Mouse (Mus musculus): ENCODE data around the gene Wdtc1. TPM values are rescaled to one million over a fixed set of nuclear protein-coding genes. Genes with fewer than 3 reads are reported as not detected.

The Wdtc1 gene
- polyA plus RNA-seq, 1 experiment from 2014 or later, result 18.8 TPM

- H3K4me1 ChIP-seq (ENCODE audit: control insufficient read depth, insufficient read depth, low read depth, low read length), result no peaks in the 10 kb centered on the region
- no peak overlapping the region for H3K9ac ChIP-seq (ENCODE audit: low read depth, low read length)
- WGBS, result 39% methylated on average over 3 of the region's 3 CpGs
- ATAC-seq, result no peak
- no peak overlapping the region for H3K4me3 ChIP-seq (ENCODE audit: low read length)
- H3K9me3 ChIP-seq (ENCODE audit: control insufficient read depth, low read length), result no peaks in the 10 kb centered on the region
- no peak overlapping the region for H3K4me2 ChIP-seq (ENCODE audit: low read length)
- no peaks in the 10 kb centered on the region for H3K36me3 ChIP-seq (ENCODE audit: control insufficient read depth, insufficient read depth, low read length)
- no peaks in the 10 kb centered on the region for H3K27me3 ChIP-seq (replicated peaks; ENCODE audit: control insufficient read depth, insufficient read depth, low read length)
- no peak overlapping the region for H3K27ac ChIP-seq (ENCODE audit: low read depth, low read length)
Observed at GRCm38 (mm10) chr4:133307331-133307730, 46.0 kb downstream of the Wdtc1 start.

DNA sequence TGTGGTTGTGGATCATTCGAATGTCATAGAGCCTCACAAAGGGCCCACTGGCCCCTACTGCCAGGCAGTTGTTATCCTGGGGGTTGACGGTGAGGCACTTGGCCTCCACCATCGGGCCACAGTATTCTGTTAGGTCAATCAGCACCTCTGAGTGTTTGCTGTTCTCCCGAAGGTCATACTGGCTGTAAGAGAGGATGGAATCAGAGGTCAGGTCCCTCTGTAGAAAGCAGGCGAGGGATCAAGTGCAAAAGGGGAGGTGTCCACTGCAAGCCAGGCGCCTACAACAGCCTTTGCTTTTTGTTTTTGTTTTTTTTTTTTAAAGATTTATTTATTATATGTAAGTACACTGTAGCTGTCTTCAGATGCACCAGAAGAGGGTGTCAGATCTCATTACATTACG lies 47.5 kb downstream of the Wdtc1 start:
- no peak overlapping the region for H3K4me3 ChIP-seq (ENCODE audit: low read length)
- no peaks in the 10 kb centered on the region for H3K36me3 ChIP-seq (ENCODE audit: control insufficient read depth, insufficient read depth, low read length)
- 95% methylated on average over 7 of the region's 7 CpGs for WGBS
- no peaks in the 10 kb centered on the region for H3K9me3 ChIP-seq (ENCODE audit: control insufficient read depth, low read length)
- no peak overlapping the region for H3K4me2 ChIP-seq (ENCODE audit: low read length)
- no peak overlapping the region for H3K9ac ChIP-seq (ENCODE audit: low read depth, low read length)
- ATAC-seq, result no peak
- H3K4me1 ChIP-seq (ENCODE audit: control insufficient read depth, insufficient read depth, low read depth, low read length), result no peaks in the 10 kb centered on the region
- H3K27ac ChIP-seq (ENCODE audit: low read depth, low read length), result no peak overlapping the region
- no peaks in the 10 kb centered on the region for H3K27me3 ChIP-seq (replicated peaks; ENCODE audit: control insufficient read depth, insufficient read depth, low read length)

DNA sequence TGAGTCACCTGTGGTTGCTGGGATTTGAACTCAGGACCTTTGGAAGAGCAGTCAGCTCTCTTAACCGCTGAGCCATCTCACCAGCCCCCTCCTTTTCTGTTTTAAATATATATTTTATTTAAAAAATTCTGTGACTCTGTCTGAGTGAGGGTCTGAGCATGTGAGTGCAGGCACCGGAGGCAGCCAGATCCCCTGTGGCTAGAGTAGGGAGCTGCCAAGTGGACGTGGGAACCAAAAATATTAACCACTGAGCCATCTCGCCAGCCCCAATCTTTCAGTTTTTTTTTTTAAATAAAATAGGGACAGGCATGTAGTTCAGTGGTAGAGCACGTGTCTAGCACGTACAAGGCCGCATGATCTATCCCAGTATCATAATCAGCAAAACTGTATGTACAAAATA lies 48.5 kb downstream of the Wdtc1 start:
- Histone ChIP-seq H3K4me1 (ENCODE audit: control insufficient read depth, insufficient read depth, low read depth, low read length) (peaks cover 2% of the 10 kb centered on the region; the same call in 1 of the 2 replicates), H3K27me3 (replicated peaks; ENCODE audit: control insufficient read depth, insufficient read depth, low read length) (no peaks in the 10 kb centered on the region), H3K4me3 (ENCODE audit: low read length) (no peak overlapping the region), H3K9ac (ENCODE audit: low read depth, low read length) (no peak overlapping the region), H3K9me3 (ENCODE audit: control insufficient read depth, low read length) (no peaks in the 10 kb centered on the region), H3K36me3 (ENCODE audit: control insufficient read depth, insufficient read depth, low read length) (no peaks in the 10 kb centered on the region), H3K4me2 (ENCODE audit: low read length) (no peak overlapping the region), H3K27ac (ENCODE audit: low read depth, low read length) (no peak overlapping the region)
- 90% methylated on average over 7 of the region's 7 CpGs for WGBS
- ATAC-seq, result no peak

DNA sequence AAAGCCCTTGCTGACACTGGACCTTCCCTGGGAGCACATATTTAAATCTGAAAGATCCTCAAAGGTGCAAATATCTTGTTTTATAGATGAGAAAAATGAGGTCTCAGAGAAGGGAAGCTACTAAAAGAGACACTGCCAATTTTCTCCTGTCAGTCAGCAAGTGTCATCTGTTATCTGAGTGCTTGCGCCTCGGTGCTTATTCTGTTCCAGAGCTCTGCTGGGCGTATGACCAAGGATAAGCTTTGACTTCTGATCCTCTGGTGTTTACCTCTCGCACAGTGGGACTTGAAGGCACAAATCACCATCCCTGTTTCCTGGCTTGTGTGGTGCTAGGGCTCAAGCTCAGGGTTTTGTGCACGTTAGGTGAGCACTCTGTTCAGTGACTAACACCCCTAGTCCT lies 50.6 kb downstream of the Wdtc1 start:
- no peak overlapping the region for H3K27ac ChIP-seq (ENCODE audit: low read depth, low read length)
- ATAC-seq, result no peak
- no peak overlapping the region for H3K9ac ChIP-seq (ENCODE audit: low read depth, low read length)
- H3K4me1 ChIP-seq (ENCODE audit: control insufficient read depth, insufficient read depth, low read depth, low read length), result peaks cover 23% of the 10 kb centered on the region
- H3K4me3 ChIP-seq (ENCODE audit: low read length), result no peak overlapping the region
- no peak overlapping the region for H3K4me2 ChIP-seq (ENCODE audit: low read length)
- H3K9me3 ChIP-seq (ENCODE audit: control insufficient read depth, low read length), result no peaks in the 10 kb centered on the region
- H3K27me3 ChIP-seq (replicated peaks; ENCODE audit: control insufficient read depth, insufficient read depth, low read length), result no peaks in the 10 kb centered on the region
- H3K36me3 ChIP-seq (ENCODE audit: control insufficient read depth, insufficient read depth, low read length), result no peaks in the 10 kb centered on the region
- 87% methylated on average over 5 of the region's 5 CpGs for WGBS

- Histone ChIP-seq H3K27ac (ENCODE audit: low read depth, low read length) (no peak overlapping the region), H3K27me3 (replicated peaks; ENCODE audit: control insufficient read depth, insufficient read depth, low read length) (no peaks in the 10 kb centered on the region), H3K9ac (ENCODE audit: low read depth, low read length) (no peak overlapping the region), H3K4me3 (ENCODE audit: low read length) (no peak overlapping the region), H3K4me1 (ENCODE audit: control insufficient read depth, insufficient read depth, low read depth, low read length) (peaks cover 25% of the 10 kb centered on the region), H3K4me2 (ENCODE audit: low read length) (no peak overlapping the region), H3K9me3 (ENCODE audit: control insufficient read depth, low read length) (no peaks in the 10 kb centered on the region), H3K36me3 (ENCODE audit: control insufficient read depth, insufficient read depth, low read length) (no peaks in the 10 kb centered on the region)
- 24% methylated on average over 4 of the region's 4 CpGs for WGBS
- 0 out of 2 replicates have a peak, but pooled peaks have one; percentile 5 for ATAC-seq
Observed at GRCm38 (mm10) chr4:133301802-133302201, 51.5 kb downstream of the Wdtc1 start.

DNA sequence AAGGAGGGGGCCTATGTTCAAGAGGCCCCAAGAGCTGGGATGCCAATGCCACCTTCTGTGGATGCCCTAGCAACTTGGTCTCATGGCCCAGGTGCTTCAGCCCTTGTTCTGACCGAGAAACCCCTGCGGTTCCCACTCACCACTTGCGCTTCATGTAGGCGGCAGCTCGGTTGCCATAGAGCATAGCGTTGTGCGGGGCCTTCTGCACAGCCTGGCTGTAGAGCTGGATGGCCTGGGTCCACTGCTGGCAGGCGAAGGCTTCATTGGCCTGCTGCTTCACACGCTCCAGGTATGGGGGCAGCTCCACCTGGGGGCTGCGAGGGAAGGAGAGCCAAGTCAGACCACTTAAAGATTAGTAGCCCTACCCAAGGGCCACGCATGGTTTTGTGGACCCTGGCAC lies 52.9 kb downstream of the Wdtc1 start:
- 78% methylated on average over 11 of the region's 11 CpGs for WGBS
- Histone ChIP-seq H3K9ac (ENCODE audit: low read depth, low read length) (no peak overlapping the region), H3K9me3 (ENCODE audit: control insufficient read depth, low read length) (no peaks in the 10 kb centered on the region), H3K27me3 (replicated peaks; ENCODE audit: control insufficient read depth, insufficient read depth, low read length) (no peaks in the 10 kb centered on the region), H3K27ac (ENCODE audit: low read depth, low read length) (peak overlapping the region; percentile 74; the same call in 1 of the 2 replicates), H3K4me1 (ENCODE audit: control insufficient read depth, insufficient read depth, low read depth, low read length) (peaks cover 25% of the 10 kb centered on the region), H3K4me2 (ENCODE audit: low read length) (no peak overlapping the region), H3K4me3 (ENCODE audit: low read length) (no peak overlapping the region), H3K36me3 (ENCODE audit: control insufficient read depth, insufficient read depth, low read length) (peaks cover 7% of the 10 kb centered on the region; the same call in 1 of the 2 replicates)
- no peak for ATAC-seq

DNA sequence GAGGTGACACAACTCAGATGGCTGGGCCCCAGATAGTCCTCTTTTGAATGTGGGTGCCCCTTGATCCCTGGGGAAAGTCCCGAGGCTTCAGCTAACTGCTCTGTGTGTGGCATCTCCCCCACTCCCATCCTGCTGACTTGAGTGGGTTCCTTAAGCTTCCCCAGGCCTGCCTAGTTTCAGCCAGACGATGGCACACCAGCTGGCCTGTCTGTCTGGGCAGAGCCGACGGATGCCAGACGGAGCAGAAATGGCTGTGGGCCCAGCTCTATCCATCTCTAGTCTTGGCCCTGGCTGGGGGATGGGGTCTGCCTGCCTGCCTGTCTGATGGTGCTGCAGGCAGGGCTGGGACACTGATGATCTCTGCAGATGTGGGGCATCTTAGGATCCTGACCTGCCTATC lies 53.6 kb downstream of the Wdtc1 start:
- Histone ChIP-seq H3K4me3 (ENCODE audit: low read length) (no peak overlapping the region), H3K9me3 (ENCODE audit: control insufficient read depth, low read length) (no peaks in the 10 kb centered on the region), H3K27me3 (replicated peaks; ENCODE audit: control insufficient read depth, insufficient read depth, low read length) (no peaks in the 10 kb centered on the region), H3K4me2 (ENCODE audit: low read length) (no peak overlapping the region), H3K27ac (ENCODE audit: low read depth, low read length) (peak overlapping the region; percentile 74), H3K4me1 (ENCODE audit: control insufficient read depth, insufficient read depth, low read depth, low read length) (peaks cover 25% of the 10 kb centered on the region), H3K36me3 (ENCODE audit: control insufficient read depth, insufficient read depth, low read length) (peaks cover 13% of the 10 kb centered on the region), H3K9ac (ENCODE audit: low read depth, low read length) (no peak overlapping the region)
- peak; percentile 35 for ATAC-seq
- 40% methylated on average over 5 of the region's 5 CpGs for WGBS

GRCm38 (mm10) chr4:133298516-133299365 lies 54.5 kb downstream of the Wdtc1 start:
- H3K4me1 ChIP-seq (ENCODE audit: control insufficient read depth, insufficient read depth, low read depth, low read length), result peaks cover 25% of the 10 kb centered on the region
- H3K9ac ChIP-seq (ENCODE audit: low read depth, low read length), result peak overlapping the region; percentile 47; the same call in 1 of the 2 replicates
- H3K27me3 ChIP-seq (replicated peaks; ENCODE audit: control insufficient read depth, insufficient read depth, low read length), result no peaks in the 10 kb centered on the region
- H3K27ac ChIP-seq (ENCODE audit: low read depth, low read length), result peak overlapping the region; percentile 74
- H3K4me3 ChIP-seq (ENCODE audit: low read length), result no peak overlapping the region
- WGBS, result 26% methylated on average over 12 of the region's 12 CpGs
- H3K36me3 ChIP-seq (ENCODE audit: control insufficient read depth, insufficient read depth, low read length), result peaks cover 16% of the 10 kb centered on the region
- no peak overlapping the region for H3K4me2 ChIP-seq (ENCODE audit: low read length)
- peak; percentile 65 for ATAC-seq
- H3K9me3 ChIP-seq (ENCODE audit: control insufficient read depth, low read length), result no peaks in the 10 kb centered on the region

DNA sequence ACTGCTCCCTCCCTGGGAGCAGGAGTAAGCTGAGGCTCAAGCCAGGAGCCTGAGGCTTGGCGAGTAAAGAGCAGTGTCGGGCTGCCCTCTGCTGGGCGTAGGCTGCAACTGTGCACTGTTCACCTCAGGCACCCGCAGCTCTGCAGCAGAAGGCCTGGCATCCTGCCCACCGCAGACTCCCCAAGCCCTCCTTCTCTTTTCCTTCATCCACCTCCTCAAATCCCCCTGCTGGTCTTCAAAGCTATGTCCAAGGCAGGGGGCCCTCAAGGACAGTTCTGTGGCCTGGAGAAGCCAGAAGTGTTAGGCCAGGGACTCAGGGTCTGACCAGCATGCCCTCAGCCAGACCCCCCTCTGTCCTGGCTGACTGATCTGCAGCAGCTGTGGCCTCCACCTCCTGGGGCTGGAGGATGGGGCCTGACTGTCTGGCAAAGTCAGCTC lies 55.5 kb downstream of the Wdtc1 start:
- Histone ChIP-seq H3K4me1 (ENCODE audit: control insufficient read depth, insufficient read depth, low read depth, low read length) (peaks cover 29% of the 10 kb centered on the region), H3K9me3 (ENCODE audit: control insufficient read depth, low read length) (no peaks in the 10 kb centered on the region), H3K27me3 (replicated peaks; ENCODE audit: control insufficient read depth, insufficient read depth, low read length) (no peaks in the 10 kb centered on the region), H3K9ac (ENCODE audit: low read depth, low read length) (peak overlapping the region; percentile 36), H3K36me3 (ENCODE audit: control insufficient read depth, insufficient read depth, low read length) (peaks cover 16% of the 10 kb centered on the region), H3K27ac (ENCODE audit: low read depth, low read length) (peak overlapping the region; percentile 74), H3K4me3 (ENCODE audit: low read length) (no peak overlapping the region), H3K4me2 (ENCODE audit: low read length) (no peak overlapping the region)
- WGBS, result 0% methylated on average over 5 of the region's 5 CpGs
- peak; percentile 83 for ATAC-seq

Data from hindbrain, embryonic 16.5 days (tissue).